Mouse (Mus musculus) gastrocnemius, adult 2 months (tissue): ENCODE results near the gene Gm5591. TPM values are rescaled to one million over a fixed set of nuclear protein-coding genes. Genes with fewer than 3 reads are reported as not detected.
"Not testable (repeated sequence)": the region's sequence is repeated elsewhere in the genome, so short reads cannot be mapped to it uniquely, and the experiment has no call there.

ENCODE experiments used
- DNase-seq: peaks from one replicate; pipeline ENCODE4 v3.0.0; 2022
- H3K27ac ChIP-seq: fragments of 200-600 bp; 2 replicates; pipeline ENCODE4 v1.8.1; 2022; ENCODE audit warnings: mild to moderate bottlenecking
- H3K4me3 ChIP-seq: fragments of 200-600 bp; 2 replicates; pipeline ENCODE4 v1.8.1; 2022; ENCODE audit warnings: mild to moderate bottlenecking, moderate library complexity
- intact Hi-C: fragments of 180-260 bp; cut with DNase I; formaldehyde crosslinking; loops from one replicate; pipeline ENCODE4 v1.15.1; 2025
- long read RNA-seq, 2 experiments: library from polyadenylated mRNA; stranded (forward); transcript quantifications; one replicate each; pipeline ENCODE4 v2.0.0; 2021
- total RNA-seq, 2 experiments: library from RNA; stranded (reverse); gene quantifications; 2 replicates each; pipeline ENCODE4 v1.2.3; 2021

Gm5591 gene
- total RNA-seq: not detected
- long read RNA-seq, experiment 1: 0 reads
- long read RNA-seq, experiment 2: 0 reads

DNA sequence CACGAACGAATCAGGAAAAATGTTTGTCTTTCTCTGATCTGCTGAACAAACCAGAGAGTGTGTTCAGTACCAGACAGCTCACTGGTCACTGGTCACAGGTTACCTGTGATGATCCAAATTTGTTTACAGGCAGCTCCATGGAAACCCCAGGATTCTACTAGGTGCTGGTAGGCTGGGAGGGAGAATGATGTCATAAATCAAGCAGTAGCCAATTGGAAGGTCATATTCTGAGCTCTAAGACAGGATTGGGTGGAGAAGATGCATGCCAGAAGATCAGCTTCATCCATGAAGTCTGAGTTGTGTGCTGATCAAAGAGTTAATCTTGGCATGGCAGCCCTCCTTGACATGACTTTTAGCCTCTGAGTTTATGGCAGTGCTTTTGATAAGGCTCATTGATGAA is at the start of gene Gm5591:
Gm5591 (minus strand) TSS at position 101 of the 400 bp plus-strand sequence.
- intact Hi-C loops, DNase-seq, H3K27ac ChIP-seq, H3K4me3 ChIP-seq: not testable (repeated sequence)

DNA sequence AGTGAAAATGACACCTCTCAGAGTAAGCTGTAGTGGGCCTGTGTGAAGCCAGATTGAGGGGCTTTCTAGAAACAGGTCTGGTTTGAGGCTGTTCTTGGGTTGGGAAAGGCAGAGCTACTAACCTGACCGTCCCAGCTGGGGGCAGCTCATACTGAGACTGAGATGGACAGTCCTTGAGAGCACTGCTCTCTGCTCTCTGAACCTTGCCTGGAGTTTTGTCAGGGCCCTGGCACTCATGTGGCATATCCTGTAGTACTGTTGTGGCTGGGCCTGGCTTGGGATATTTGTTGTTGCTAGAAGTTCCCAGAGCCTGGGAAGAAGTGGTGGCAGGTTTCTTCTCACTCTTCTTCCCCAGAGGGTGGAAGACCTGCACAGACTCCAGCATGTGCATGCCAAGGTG is 39.5 kb downstream of the Gm5591 start:
- H3K4me3 ChIP-seq, DNase-seq, H3K27ac ChIP-seq, intact Hi-C loops: not testable (repeated sequence)
